Mouse (Mus musculus): ENCODE data around the gene Tbc1d22b. TPM values are rescaled to one million over a fixed set of nuclear protein-coding genes. Genes with fewer than 3 reads are reported as not detected.
A peak's percentile ranks its signal among the peaks of the same experiment; 100 is the strongest.

The Tbc1d22b gene
- polyA plus RNA-seq, 1 experiment from 2014 or later: 8.6 TPM

DNA sequence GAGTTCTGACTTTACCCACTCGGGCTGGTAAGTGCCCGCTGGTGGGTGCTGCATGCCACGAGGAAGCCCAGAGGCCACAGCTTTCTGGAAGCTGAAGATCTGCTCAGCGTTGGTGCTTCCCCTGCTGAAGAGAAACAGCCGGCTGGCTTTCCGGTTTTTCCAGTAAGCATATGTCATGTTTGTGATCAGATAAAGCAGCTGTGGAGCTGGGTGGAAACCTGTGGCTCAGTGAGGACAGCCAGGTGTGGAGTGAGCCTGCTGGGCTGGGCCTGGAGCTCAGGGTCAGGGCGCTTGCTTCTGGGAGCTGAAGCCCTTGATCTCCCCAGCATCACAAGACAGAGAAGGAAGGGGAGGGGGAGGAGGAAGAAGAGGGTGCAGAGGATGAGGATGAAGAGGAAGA, 7.3 kb downstream of the Tbc1d22b start:
- Histone ChIP-seq H3K4me3 (ENCODE audit: low read depth, low read length) (no peak overlapping the region), H3K9me3 (ENCODE audit: control insufficient read depth) (no peaks in the 10 kb centered on the region), H3K27ac (ENCODE audit: low read depth, low read length) (peak overlapping the region; percentile 21; the same call in 1 of the 2 replicates), H3K4me2 (replicated peaks; ENCODE audit: low read depth) (no peak overlapping the region), H3K27me3 (replicated peaks; ENCODE audit: control insufficient read depth, insufficient read depth, low read length) (no peaks in the 10 kb centered on the region), H3K9ac (ENCODE audit: low read depth, low read length) (0 out of 2 replicates have a peak overlapping the region, but pooled peaks have one; percentile 3), H3K36me3 (ENCODE audit: control insufficient read depth, insufficient read depth) (no peaks in the 10 kb centered on the region), H3K4me1 (replicated peaks; ENCODE audit: control insufficient read depth, insufficient read depth, low read length) (peaks cover 3% of the 10 kb centered on the region; the same call in 1 of the 2 replicates)
- 30% methylated on average over 7 of the region's 7 CpGs for WGBS
- ATAC-seq: peak; percentile 71
- TF ChIP-seq CTCF (IDR thresholded peaks at IDR 0.05; ENCODE audit: low read depth): no peak

DNA sequence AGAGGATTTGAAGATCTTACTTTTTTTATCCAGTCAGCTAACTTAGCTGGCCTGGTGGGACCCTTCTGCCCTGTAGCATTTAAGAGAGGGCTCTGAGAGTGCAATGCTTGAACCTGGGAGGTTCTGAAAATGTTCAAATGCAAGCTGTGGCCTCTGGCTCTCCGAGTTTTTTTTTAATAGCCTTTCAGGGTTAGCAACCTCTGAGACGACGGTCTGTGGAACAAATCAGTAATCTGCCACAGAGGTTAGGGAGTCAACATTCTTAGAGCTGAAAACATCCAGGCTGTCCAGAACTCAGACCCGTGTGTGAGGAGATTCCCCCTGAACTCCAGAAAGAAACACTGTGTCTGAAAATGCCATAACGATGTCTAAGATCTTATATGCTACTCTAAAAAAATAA, 8.9 kb downstream of the Tbc1d22b start:
- no peaks in the 10 kb centered on the region for H3K36me3 ChIP-seq (ENCODE audit: control insufficient read depth, insufficient read depth)
- no peak for TF ChIP-seq CTCF (IDR thresholded peaks at IDR 0.05; ENCODE audit: low read depth)
- H3K4me3 ChIP-seq (ENCODE audit: low read depth, low read length): no peak overlapping the region
- no peaks in the 10 kb centered on the region; the same call in 1 of the 2 replicates for H3K4me1 ChIP-seq (replicated peaks; ENCODE audit: control insufficient read depth, insufficient read depth, low read length)
- 78% methylated on average over 5 of the region's 5 CpGs for WGBS
- no peaks in the 10 kb centered on the region for H3K9me3 ChIP-seq (ENCODE audit: control insufficient read depth)
- no peak overlapping the region for H3K27ac ChIP-seq (ENCODE audit: low read depth, low read length)
- no peaks in the 10 kb centered on the region for H3K27me3 ChIP-seq (replicated peaks; ENCODE audit: control insufficient read depth, insufficient read depth, low read length)
- no peak overlapping the region for H3K9ac ChIP-seq (ENCODE audit: low read depth, low read length)
- no peak for ATAC-seq
- H3K4me2 ChIP-seq (replicated peaks; ENCODE audit: low read depth): no peak overlapping the region

DNA sequence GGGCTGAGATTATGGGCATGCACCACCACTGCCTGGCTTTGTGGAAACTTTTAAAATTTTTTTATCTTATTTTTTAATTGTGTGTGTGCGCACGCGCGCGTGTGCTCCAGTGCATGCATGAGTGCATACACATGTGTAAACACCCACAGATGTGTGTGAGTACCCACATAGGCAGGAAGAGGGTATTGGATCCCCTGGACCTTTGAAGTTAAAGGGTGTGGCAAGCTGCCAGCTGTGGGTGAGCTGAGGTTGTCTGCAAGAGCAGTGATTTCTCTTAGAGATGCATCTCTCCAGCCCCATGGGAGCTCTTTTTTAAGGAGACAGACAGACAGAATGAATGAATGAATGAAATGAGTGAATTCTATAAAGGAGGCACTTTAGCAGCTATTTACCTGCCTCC, 15.9 kb downstream of the Tbc1d22b start:
- no peaks in the 10 kb centered on the region for H3K4me1 ChIP-seq (replicated peaks; ENCODE audit: control insufficient read depth, insufficient read depth, low read length)
- H3K9me3 ChIP-seq (ENCODE audit: control insufficient read depth): no peaks in the 10 kb centered on the region
- no peak overlapping the region for H3K9ac ChIP-seq (ENCODE audit: low read depth, low read length)
- H3K27me3 ChIP-seq (replicated peaks; ENCODE audit: control insufficient read depth, insufficient read depth, low read length): no peaks in the 10 kb centered on the region
- no peak for TF ChIP-seq CTCF (IDR thresholded peaks at IDR 0.05; ENCODE audit: low read depth)
- H3K4me3 ChIP-seq (ENCODE audit: low read depth, low read length): no peak overlapping the region
- no peak overlapping the region for H3K4me2 ChIP-seq (replicated peaks; ENCODE audit: low read depth)
- ATAC-seq: no peak
- H3K27ac ChIP-seq (ENCODE audit: low read depth, low read length): no peak overlapping the region
- 93% methylated on average over 5 of the region's 5 CpGs for WGBS
- peaks cover 37% of the 10 kb centered on the region for H3K36me3 ChIP-seq (ENCODE audit: control insufficient read depth, insufficient read depth)

DNA sequence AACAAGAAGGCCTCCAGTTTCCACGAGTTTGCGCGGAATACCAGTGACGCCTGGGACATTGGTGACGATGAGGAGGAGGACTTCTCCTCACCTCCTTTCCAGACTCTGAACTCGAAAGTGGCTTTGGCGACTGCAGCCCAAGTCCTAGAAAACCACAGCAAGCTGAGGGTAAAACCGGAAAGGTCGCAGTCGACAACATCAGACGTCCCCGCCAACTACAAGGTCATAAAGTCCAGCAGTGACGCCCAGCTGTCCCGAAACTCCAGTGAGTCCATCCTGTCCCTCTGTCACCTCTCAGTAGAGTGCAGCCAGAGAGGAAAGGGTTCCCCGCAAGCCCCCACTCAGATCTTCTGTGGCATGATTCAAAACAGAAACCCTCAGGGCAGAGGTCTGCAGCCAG, 18.9 kb downstream of the Tbc1d22b start:
- H3K9me3 ChIP-seq (ENCODE audit: control insufficient read depth): no peaks in the 10 kb centered on the region
- no peak for TF ChIP-seq CTCF (IDR thresholded peaks at IDR 0.05; ENCODE audit: low read depth)
- no peak overlapping the region for H3K9ac ChIP-seq (ENCODE audit: low read depth, low read length)
- no peak overlapping the region for H3K4me2 ChIP-seq (replicated peaks; ENCODE audit: low read depth)
- ATAC-seq: no peak
- 89% methylated on average over 15 of the region's 15 CpGs for WGBS
- H3K27ac ChIP-seq (ENCODE audit: low read depth, low read length): no peak overlapping the region
- H3K36me3 ChIP-seq (ENCODE audit: control insufficient read depth, insufficient read depth): peaks cover 66% of the 10 kb centered on the region
- H3K4me3 ChIP-seq (ENCODE audit: low read depth, low read length): no peak overlapping the region
- H3K27me3 ChIP-seq (replicated peaks; ENCODE audit: control insufficient read depth, insufficient read depth, low read length): no peaks in the 10 kb centered on the region
- no peaks in the 10 kb centered on the region for H3K4me1 ChIP-seq (replicated peaks; ENCODE audit: control insufficient read depth, insufficient read depth, low read length)

DNA sequence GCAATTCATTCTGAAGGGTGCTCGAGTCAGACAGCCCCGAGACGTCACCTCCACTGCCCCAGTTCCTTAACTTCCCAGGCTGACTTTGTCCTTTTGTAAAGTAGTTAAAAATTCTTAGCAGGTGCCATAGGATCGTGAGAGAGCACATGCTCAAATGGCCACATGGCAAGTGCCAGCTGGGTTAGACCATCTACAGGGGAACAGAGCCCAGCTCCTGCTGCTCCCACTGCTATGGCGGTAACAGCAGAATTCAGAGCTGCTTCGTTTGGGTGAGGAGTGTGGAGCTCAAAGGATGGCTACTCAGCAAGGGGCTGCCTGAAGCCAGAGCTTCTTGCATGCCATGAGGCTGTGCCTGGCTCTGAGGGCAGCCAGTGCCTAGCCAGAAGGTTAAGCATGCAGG, 20.2 kb downstream of the Tbc1d22b start:
- Histone ChIP-seq H3K4me3 (ENCODE audit: low read depth, low read length) (no peak overlapping the region), H3K27ac (ENCODE audit: low read depth, low read length) (no peak overlapping the region), H3K4me1 (replicated peaks; ENCODE audit: control insufficient read depth, insufficient read depth, low read length) (no peaks in the 10 kb centered on the region), H3K36me3 (ENCODE audit: control insufficient read depth, insufficient read depth) (peaks cover 62% of the 10 kb centered on the region), H3K4me2 (replicated peaks; ENCODE audit: low read depth) (no peak overlapping the region), H3K9me3 (ENCODE audit: control insufficient read depth) (no peaks in the 10 kb centered on the region), H3K27me3 (replicated peaks; ENCODE audit: control insufficient read depth, insufficient read depth, low read length) (no peaks in the 10 kb centered on the region), H3K9ac (ENCODE audit: low read depth, low read length) (no peak overlapping the region)
- ATAC-seq: no peak
- TF ChIP-seq CTCF (IDR thresholded peaks at IDR 0.05; ENCODE audit: low read depth): no peak
- 92% methylated on average over 6 of the region's 6 CpGs for WGBS

DNA sequence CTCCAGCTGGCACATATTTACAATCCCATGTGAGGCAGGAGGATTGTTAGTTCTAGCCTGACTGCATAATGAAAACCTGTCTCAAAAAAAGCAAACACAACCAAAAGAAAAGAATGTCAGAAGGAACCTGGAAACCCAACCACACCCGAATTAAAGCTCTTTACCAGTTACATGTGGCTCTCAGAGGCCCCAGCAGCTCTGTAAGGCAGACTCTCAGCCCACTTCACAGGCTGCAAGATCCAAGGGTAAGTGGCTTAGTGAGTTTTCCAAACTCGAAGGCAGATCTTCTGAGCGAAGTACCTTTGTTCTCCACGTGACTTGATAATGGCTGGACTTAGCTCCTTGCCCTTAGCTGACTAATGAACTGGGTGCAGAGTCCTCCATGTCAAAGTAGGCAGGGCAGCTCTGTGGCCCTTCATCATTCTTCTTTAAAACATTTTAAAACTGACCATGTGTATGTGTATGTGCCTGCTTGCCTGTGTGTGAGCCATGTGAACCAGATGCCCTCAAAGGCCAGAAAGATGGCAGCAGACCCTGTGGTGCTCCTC, 30.1 kb downstream of the Tbc1d22b start:
- Histone ChIP-seq H3K27ac (ENCODE audit: low read depth, low read length) (peak overlapping the region; percentile 57), H3K4me3 (ENCODE audit: low read depth, low read length) (no peak overlapping the region), H3K9me3 (ENCODE audit: control insufficient read depth) (no peaks in the 10 kb centered on the region), H3K36me3 (ENCODE audit: control insufficient read depth, insufficient read depth) (peaks cover 42% of the 10 kb centered on the region), H3K27me3 (replicated peaks; ENCODE audit: control insufficient read depth, insufficient read depth, low read length) (no peaks in the 10 kb centered on the region), H3K4me2 (replicated peaks; ENCODE audit: low read depth) (no peak overlapping the region), H3K4me1 (replicated peaks; ENCODE audit: control insufficient read depth, insufficient read depth, low read length) (peaks cover 3% of the 10 kb centered on the region; the same call in 1 of the 2 replicates), H3K9ac (ENCODE audit: low read depth, low read length) (no peak overlapping the region)
- WGBS: 43% methylated on average over 4 of the region's 4 CpGs
- ATAC-seq: peak; percentile 83
- no peak for TF ChIP-seq CTCF (IDR thresholded peaks at IDR 0.05; ENCODE audit: low read depth)
